Mouse (Mus musculus): ENCODE measurements around the gene Rnf150.
A peak's percentile ranks its signal among the peaks of the same experiment; 100 is the strongest.
"Not testable (repeated sequence)": the region's sequence is repeated elsewhere in the genome, so short reads cannot be mapped to it uniquely, and the experiment has no call there.

Gene Rnf150

DNA sequence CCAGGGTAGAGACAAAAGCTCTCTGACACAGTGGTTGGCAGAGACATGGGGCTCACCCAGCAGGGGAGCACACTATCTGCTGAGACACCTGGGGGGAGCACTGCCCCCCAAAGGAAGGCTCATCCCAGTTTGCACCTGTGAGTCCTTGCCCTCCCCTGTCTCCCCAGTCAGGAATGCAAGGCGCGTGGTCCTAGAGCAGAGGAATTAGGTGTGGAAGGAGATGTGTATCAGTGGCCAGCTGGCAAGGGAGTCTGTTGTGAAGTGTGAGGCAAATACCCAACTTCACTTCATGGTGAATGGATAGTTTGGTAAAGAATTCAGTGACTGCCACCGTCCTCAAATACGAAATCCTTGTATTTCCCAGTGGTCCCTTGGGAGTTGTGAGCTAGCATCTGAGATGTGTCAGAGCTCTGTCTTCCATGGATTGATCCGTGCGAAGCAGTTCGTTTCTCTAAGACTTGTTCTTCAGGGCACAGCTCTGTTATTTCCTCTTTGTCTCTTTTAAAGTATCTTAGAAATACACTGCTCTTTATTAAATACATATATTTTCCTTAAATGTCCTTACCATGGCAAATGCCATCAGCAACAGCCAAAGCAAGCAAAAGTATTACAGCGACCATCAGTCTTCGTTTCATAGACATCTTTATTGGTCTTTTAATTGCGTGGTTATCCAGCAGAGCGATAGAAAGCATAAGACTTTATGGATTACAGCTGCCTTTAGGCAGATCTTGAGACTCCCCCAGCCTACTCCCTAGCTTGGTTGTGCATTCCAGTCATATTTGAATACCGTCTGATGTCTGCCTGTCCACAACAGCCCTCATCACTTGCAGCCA lies 215.8 kb downstream of the Rnf150 start:
- DNase-seq = peak; percentile 39

DNA sequence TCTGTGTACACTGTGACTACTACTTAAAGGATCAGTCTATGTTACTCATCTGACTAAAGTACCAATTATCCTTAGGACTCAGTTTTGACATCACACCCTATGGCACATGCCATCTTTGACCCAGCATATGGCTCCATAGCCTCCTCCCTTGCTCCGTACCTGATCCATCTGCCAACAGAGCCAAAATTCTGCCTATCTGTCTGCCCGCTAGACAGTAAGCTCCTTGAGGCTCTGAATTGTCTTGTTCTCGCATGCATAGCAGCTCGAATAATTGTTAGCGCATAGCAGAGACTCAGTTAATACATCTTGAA lies 216.3 kb downstream of the Rnf150 start:
- DNase-seq = no peak

DNA sequence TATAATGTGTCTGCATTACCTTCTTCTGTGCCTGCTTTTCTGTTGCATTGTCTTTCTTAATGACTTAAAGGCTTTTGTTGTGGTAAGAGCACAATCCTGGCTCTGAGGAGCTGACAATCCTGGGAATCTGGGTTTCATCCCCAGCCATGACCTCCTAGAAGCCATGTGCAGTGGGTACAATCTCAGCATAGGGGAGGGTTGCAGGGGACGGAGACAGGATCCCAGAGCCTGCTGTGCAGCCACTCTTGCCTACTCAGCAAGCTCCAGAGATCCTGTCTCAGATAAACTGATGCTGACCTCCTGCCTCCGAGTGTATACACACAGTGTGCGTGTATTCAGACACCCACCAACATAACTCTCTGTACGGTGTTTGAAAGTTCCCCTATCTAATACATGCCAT lies 218.1 kb downstream of the Rnf150 start:
- DNase-seq = no peak

DNA sequence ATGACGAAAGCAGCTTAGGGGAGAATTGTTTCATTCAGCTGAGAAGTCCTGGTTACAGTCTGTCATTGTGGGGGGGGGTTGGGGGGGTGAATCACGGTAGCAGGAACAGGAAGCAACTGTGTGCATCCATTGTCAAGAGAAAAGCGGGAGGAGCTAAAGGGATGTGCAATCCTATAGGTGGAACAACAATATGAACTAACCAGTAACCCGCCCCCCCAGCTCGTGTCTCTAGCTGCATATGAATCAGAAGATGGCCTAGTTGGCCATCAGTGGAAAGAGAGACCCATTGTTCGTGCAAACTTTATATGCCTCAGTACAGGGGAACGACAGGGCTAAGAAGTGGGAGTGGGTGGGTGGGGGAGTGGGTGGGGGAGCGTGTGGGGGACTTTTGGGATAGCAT lies 218.7 kb downstream of the Rnf150 start:
- not testable (repeated sequence) for DNase-seq

DNA sequence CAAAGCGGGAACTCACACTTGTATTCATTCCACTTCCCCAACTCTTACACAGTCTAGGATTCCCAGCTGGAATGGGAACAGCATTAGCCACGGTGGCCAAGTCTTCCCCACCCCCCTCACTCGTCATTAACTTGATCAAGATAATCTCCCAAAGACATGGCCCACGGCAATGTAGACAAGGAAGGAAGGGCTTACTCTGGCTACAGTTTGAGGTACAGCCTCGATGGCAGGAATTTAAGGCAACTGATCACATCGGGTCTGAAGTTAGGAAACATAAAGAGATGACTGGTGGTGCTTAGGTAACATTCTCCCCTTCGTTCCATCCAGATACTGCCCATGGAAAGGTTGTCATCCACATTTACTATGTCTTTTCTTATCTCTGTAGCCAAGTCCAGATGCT lies 219.1 kb downstream of the Rnf150 start:
- DNase-seq = no peak

DNA sequence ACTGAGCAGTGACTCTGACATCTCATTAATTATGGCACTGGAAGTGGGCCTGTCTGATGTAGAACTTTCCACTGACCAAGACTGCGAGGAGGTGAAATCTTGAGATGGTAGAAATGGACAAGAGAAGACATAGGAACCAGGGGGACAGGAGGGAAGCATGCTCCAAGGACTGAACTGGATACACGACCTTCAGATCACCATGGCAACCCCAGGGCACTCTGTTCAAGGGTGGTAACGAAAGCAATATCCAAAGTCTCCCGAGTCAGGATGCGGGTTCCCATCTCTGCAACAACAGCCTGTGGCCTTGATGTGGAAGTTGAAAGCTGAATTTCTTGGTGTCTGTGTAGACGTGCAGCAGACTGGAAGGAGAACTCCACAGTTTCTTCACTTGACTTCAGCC lies 220.3 kb downstream of the Rnf150 start:
- no peak for DNase-seq

DNA sequence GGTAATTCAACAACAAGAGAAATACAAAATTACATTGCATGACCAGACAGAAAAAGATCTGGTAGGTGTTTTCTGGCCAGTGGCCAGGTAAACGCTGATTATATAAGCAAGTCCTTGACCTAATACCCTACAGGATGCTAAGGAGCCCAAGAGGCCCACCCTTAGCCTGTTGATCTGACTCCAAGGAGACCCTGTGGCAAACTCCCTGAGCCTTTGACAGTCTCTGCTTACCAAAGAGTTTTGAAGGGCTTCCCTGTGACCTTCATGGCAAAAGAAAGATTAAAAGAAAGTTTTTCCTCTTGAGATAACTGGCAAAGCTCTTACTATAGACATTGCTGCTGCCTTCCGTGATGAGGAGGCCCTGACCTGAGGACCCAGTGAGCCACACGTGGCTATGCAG lies 222.4 kb downstream of the Rnf150 start:
- no peak for DNase-seq

DNA sequence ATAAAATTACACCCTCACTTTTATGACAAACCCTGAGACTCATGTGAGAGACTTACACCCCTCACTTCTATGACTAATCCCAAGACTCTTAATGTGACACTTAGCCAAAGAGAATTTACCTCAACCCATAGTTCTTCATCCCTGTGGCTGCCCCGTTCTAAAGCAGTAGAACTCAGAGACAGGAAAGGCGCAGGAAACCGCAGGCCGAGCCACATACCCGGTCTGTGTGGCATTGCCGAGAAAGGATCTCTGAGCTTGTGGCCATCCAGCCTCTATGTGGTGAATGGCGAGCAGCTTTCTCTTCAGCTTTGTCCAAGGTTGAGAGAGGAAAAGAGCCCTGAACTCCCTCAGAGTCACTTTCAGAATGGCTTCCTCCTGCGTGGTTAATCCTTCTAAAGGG lies 223.5 kb downstream of the Rnf150 start:
- DNase-seq = no peak

DNA sequence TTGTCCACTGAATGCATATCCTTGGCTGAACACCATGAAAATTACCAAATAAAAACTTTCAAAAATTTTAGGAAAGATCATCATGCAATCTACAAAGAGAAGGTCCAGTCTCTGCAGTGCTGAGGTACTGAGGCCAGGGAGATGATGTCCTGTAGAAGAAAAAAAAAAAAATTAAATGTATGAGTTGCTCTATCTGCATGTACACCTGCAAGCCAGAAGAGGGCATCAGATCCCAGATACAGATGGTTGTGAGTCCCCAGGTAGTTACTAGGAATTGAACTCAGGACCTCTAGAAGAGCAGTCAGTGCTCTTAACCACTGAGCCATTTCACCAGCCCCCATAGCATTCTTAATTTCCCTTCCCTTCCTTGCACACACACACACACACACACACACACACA lies 224.4 kb downstream of the Rnf150 start:
- DNase-seq = no peak

DNA sequence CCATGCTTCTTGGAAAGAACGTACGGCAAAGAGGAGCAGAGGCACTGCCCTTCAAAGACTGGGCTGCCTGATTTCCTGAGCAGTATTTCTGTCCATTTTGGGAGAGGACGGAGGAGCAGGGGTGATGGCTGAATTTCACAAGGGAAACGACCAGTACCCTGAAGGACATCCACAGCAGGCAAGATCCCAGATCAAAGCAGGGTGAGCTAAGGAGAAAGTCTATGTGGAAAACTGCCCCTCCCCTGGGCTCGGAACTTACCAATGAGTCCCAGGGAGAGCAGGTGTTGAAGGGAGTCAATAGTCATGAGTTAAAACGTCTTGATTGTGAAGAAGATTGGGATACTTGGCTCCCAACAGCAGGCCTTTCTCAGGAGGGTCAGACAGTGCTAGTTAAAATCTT lies 225.0 kb downstream of the Rnf150 start:
- no peak for DNase-seq

DNA sequence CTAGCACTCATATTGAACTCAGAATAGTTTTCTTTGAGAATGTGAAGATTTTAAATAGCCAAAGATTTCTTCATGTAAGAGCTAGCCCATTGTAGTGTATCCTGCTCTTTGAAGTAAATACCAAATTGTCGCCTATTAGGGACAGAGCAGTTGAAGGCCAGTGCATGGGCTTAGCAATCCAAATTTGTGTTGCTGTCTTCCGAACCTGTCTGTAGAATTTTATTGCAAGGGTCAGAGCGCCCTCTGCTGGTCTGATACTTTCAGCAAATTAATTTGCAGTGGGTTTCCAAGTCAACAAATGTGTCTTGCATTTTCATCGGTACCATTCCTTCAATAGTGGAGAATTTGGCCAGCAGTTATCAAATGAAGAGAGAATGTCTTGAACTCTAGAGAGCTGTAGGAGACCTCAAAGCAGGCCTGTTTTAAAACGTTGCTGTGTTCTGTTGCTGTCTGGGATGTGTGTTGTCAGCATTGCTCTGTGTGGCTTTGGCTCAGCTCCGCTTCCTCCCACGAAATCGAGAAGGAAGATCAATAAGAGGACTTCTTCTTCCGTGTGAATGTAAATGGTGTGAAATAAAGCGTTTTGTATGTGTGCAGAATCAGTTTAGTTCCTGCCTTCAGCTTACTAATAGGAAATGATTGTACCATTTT lies 226.3 kb downstream of the Rnf150 start:
- peak; percentile 93 for DNase-seq

DNA sequence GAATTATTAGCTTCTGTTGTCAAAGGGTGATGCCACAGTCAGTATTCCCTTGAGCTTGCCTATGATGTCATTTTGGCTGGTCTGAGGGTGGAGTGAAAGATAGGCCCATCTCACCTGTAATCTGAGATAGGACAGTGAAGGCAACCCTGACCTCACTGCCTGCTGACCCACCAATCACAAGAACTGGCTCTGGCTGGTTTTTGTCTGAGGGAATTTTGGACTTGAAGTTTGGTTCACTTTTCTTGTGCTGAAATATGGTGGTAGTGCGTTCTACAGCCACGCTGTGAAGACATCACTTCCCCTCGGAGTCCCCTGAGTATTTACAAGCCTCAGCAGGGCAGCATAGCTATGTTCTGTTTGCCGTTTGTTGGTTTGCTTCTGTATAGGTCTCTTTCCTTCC lies 227.3 kb downstream of the Rnf150 start:
- DNase-seq = no peak

DNA sequence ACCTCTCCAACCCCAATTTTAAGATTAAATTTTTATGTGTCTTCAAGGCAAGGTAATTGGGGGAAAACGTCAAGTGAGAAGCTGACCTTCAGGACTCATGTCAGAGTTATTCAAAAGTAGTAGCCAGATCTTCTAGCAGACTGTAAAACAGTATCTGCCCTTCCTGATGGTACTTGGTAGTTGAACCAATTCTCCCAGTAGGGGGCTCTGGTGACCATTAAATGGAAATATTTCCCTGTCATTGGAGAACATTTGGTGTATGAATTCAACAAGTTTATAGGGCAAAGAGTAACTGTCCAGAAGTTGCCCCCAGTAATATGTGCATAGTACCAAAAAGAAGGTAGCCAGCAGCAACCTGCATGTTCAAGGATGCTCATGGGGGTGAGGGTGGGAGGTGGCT lies 236.9 kb downstream of the Rnf150 start:
- DNase-seq = peak; percentile 63

DNA sequence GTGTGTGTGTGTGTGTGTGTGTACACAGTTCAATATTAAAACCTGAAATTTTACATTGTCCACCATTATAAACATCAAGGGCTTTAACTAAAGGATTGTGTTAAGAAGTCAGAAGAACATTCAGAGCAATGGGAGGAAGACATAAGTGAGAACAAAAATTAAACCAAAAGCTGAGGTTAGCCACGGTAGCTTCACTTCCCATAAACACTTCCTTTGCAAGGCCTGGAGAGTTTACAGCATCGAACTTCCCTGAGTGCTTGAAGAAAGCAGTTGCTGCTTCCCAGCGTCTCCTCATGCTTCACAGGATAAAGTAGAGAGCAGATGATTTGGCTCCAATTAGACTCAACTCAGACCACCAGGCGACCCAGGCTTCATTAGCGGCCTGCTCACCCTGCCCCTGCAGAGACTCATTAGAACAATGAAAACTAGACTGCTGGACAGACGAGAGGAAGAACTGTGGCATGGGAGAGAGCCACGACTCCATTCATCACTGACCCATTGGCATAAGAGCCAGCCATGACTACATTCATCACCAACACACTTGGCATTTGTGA lies 239.9 kb downstream of the Rnf150 start:
- DNase-seq = peak; percentile 24

DNA sequence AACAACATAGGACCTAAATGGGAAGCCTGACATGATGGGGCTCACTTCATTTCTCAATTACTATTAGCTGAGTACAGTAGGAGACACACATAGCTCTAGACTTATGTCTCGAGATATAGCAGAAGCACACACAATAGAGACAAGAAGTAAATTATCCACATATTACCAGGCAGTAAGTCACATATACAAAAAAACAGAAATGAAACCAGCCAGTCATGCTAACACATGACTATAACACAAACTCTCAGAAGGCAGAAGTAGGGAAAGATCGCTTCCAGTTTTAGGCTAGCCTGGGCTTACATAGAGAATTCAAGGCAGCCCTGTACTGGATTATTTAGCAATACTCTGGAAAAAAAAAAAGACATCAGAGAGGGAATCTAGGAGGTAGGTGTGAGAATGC lies 240.8 kb downstream of the Rnf150 start:
- no peak for DNase-seq

DNA sequence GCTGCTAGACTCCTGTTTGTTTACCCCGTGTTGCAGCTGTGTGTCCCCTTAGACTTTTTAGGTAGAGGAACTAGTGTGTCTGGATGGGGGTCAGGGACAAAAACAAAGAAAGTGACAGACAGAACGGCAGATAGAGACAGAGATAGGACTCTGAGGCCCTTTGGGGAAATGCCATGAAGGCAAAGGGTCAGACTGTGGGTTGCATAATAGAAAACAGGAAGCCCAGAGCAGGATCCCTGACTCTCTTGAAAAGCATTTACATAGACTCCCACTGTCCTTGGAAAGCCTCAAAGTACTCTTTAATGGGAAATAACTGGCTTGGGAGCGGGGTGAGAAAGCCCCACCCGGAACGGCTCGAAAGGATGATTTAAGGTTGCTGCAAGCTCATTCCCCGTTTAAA lies 246.6 kb downstream of the Rnf150 start:
- DNase-seq = peak; percentile 45

DNA sequence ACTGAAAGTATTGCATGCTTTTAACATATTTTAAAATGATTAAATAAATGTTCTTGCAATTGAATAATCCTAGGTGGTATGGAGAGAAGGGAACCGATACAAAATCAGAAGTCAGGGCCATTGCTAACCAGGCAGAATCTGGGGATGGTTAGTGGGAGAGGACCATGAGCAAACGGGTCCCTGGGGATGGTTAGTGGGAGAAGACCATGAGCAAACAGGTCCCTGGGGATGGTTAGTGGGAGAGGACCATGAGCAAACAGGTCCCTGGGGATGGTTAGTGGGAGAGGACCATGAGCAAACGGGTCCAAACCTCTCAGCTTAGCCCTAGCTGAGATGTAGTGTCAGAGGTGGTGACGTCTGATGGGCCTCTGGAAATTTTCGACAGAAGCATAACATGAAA lies 247.0 kb downstream of the Rnf150 start:
- no peak for DNase-seq

DNA sequence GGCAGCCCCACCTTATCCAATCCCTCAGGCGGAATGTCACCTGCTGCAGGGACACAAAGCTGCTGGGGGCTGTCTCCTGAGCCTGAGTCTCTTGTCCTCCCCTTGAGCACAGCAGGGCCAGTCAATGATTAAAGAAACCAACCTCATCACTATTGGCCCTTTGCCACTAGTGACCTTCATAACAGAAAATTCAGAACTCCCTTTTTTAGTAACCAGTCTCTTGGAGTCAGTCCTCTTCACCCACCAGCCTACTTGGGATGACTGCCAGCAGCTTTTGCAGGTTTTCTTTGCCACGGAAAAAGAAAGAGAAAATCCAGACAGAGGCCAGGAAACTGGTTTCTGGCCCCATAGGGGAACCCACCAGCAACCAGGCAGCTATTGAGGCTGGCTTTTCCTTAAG lies 271.9 kb downstream of the Rnf150 start:
- no peak for DNase-seq

DNA sequence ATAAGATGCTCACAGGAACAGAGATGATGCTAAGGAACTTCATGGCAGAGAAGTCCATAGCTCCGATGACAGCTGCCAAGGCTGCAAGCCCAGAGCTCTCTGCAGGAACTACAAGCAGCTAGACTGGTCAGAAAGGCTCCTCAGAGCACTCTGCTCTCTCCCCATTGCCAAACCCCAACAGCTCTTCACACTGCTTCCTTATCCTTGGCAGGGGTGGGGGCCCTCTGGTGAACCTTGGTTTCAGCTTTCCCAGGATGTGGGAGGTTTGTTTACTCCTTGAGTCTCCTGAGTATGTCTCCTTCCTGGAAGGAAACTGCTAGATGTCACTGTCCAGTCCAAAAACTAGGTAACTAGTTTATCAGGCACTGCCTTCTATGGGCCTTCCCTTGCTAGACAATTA lies 276.9 kb downstream of the Rnf150 start:
- DNase-seq = peak; percentile 26

DNA sequence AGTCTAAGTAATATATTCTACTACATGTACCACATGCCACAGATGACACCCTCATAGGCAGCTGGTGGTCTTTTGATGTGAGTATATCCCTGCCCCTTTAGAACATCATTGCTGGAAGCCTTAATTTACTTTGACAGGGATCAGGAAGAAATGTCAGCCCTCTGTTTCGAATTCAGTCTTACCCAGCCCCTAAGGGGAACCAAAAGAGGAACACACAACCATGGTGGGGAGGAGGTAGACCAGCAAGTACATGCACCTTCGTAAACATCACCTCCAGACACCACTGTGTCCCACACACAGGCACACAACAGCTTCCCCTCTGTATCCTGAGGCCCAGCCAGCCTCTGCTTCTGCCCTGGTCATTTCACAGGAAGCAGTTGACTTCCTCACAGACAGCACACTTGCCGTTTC lies 277.6 kb downstream of the Rnf150 start:
- DNase-seq = peak; percentile 48

Data from lung, postnatal 36 days (tissue).